Mouse (Mus musculus): ENCODE data around the gene Klhdc3. TPM values are rescaled to one million over a fixed set of nuclear protein-coding genes. Genes with fewer than 3 reads are reported as not detected.

Klhdc3 gene
- total and polyA plus RNA-seq, 2 experiments from 2014 or later = 71.1 to 211 TPM

GRCm38 (mm10) chr17:46702100-46702499 lies 21.4 kb upstream of the Klhdc3 start:
- no peak for TF ChIP-seq CTCF (IDR thresholded peaks at IDR 0.05; ENCODE audit: low read depth)
- Histone ChIP-seq H3K4me2 (ENCODE audit: low read depth) (peak overlapping the region; percentile 5; the same call in 1 of the 2 replicates), H3K36me3 (ENCODE audit: insufficient read depth) (peaks cover 13% of the 10 kb centered on the region), H3K4me1 (ENCODE audit: insufficient read depth) (peaks cover 12% of the 10 kb centered on the region), H3K27me3 (ENCODE audit: insufficient read depth, low read length) (no peaks in the 10 kb centered on the region), H3K4me3 (ENCODE audit: low read depth, low read length) (no peak overlapping the region), H3K9ac (no peak overlapping the region), H3K9me3 (ENCODE audit: low read length) (no peaks in the 10 kb centered on the region), H3K27ac (ENCODE audit: low read depth, low read length) (no peak overlapping the region)
- DNase-seq (no peak), ATAC-seq (no peak)
- 84% methylated on average over 12 of the region's 12 CpGs for WGBS

GRCm38 (mm10) chr17:46701489-46701888 lies 20.8 kb upstream of the Klhdc3 start:
- ATAC-seq (no peak), DNase-seq (no peak)
- TF ChIP-seq CTCF (IDR thresholded peaks at IDR 0.05; ENCODE audit: low read depth) = no peak
- Histone ChIP-seq H3K4me3 (ENCODE audit: low read depth, low read length) (no peak overlapping the region), H3K27me3 (ENCODE audit: insufficient read depth, low read length) (no peaks in the 10 kb centered on the region), H3K27ac (ENCODE audit: low read depth, low read length) (no peak overlapping the region), H3K9me3 (ENCODE audit: low read length) (no peaks in the 10 kb centered on the region), H3K4me2 (ENCODE audit: low read depth) (peak overlapping the region; percentile 5; the same call in 1 of the 2 replicates), H3K36me3 (ENCODE audit: insufficient read depth) (peaks cover 13% of the 10 kb centered on the region), H3K9ac (0 out of 2 replicates have a peak overlapping the region, but pooled peaks have one; percentile 28), H3K4me1 (ENCODE audit: insufficient read depth) (peaks cover 12% of the 10 kb centered on the region)
- 72% methylated on average over 12 of the region's 12 CpGs for WGBS

GRCm38 (mm10) chr17:46699912-46700311 lies 19.2 kb upstream of the Klhdc3 start:
- ATAC-seq (no peak), DNase-seq (no peak)
- no peaks in the 10 kb centered on the region for H3K9me3 ChIP-seq (ENCODE audit: low read length)
- WGBS = 99% methylated on average over 3 of the region's 3 CpGs
- H3K36me3 ChIP-seq (ENCODE audit: insufficient read depth) = peaks cover 13% of the 10 kb centered on the region
- no peaks in the 10 kb centered on the region for H3K27me3 ChIP-seq (ENCODE audit: insufficient read depth, low read length)
- TF ChIP-seq CTCF (IDR thresholded peaks at IDR 0.05; ENCODE audit: low read depth) = no peak
- no peak overlapping the region for H3K4me3 ChIP-seq (ENCODE audit: low read depth, low read length)
- H3K4me1 ChIP-seq (ENCODE audit: insufficient read depth) = peaks cover 12% of the 10 kb centered on the region
- no peak overlapping the region for H3K4me2 ChIP-seq (ENCODE audit: low read depth)
- no peak overlapping the region for H3K27ac ChIP-seq (ENCODE audit: low read depth, low read length)
- H3K9ac ChIP-seq = no peak overlapping the region

GRCm38 (mm10) chr17:46699245-46699644 lies 18.5 kb upstream of the Klhdc3 start:
- Histone ChIP-seq H3K27ac (ENCODE audit: low read depth, low read length) (no peak overlapping the region), H3K27me3 (ENCODE audit: insufficient read depth, low read length) (no peaks in the 10 kb centered on the region), H3K9me3 (ENCODE audit: low read length) (no peaks in the 10 kb centered on the region), H3K4me2 (ENCODE audit: low read depth) (no peak overlapping the region), H3K9ac (no peak overlapping the region), H3K4me3 (ENCODE audit: low read depth, low read length) (no peak overlapping the region), H3K4me1 (ENCODE audit: insufficient read depth) (peaks cover 12% of the 10 kb centered on the region), H3K36me3 (ENCODE audit: insufficient read depth) (peaks cover 13% of the 10 kb centered on the region)
- no peak for TF ChIP-seq CTCF (IDR thresholded peaks at IDR 0.05; ENCODE audit: low read depth)
- WGBS = 90% methylated on average over 5 of the region's 5 CpGs
- ATAC-seq (no peak), DNase-seq (no peak)

GRCm38 (mm10) chr17:46698515-46698914 lies 17.8 kb upstream of the Klhdc3 start:
- no peaks in the 10 kb centered on the region for H3K27me3 ChIP-seq (ENCODE audit: insufficient read depth, low read length)
- no peak overlapping the region for H3K9ac ChIP-seq
- TF ChIP-seq CTCF (IDR thresholded peaks at IDR 0.05; ENCODE audit: low read depth) = no peak
- no peak overlapping the region for H3K4me2 ChIP-seq (ENCODE audit: low read depth)
- no peak overlapping the region for H3K4me3 ChIP-seq (ENCODE audit: low read depth, low read length)
- DNase-seq (no peak), ATAC-seq (no peak)
- H3K27ac ChIP-seq (ENCODE audit: low read depth, low read length) = no peak overlapping the region
- peaks cover 6% of the 10 kb centered on the region for H3K4me1 ChIP-seq (ENCODE audit: insufficient read depth)
- peaks cover 13% of the 10 kb centered on the region for H3K36me3 ChIP-seq (ENCODE audit: insufficient read depth)
- 91% methylated on average over 6 of the region's 6 CpGs for WGBS
- no peaks in the 10 kb centered on the region for H3K9me3 ChIP-seq (ENCODE audit: low read length)

- Histone ChIP-seq H3K27ac (ENCODE audit: low read depth, low read length) (no peak overlapping the region), H3K4me2 (ENCODE audit: low read depth) (no peak overlapping the region), H3K9ac (no peak overlapping the region), H3K27me3 (ENCODE audit: insufficient read depth, low read length) (no peaks in the 10 kb centered on the region), H3K36me3 (ENCODE audit: insufficient read depth) (peaks cover 16% of the 10 kb centered on the region), H3K4me1 (ENCODE audit: insufficient read depth) (no peaks in the 10 kb centered on the region), H3K4me3 (ENCODE audit: low read depth, low read length) (no peak overlapping the region), H3K9me3 (ENCODE audit: low read length) (no peaks in the 10 kb centered on the region)
- TF ChIP-seq CTCF (IDR thresholded peaks at IDR 0.05; ENCODE audit: low read depth) = no peak
- WGBS = 74% methylated on average over 1 of the region's 1 CpGs
- DNase-seq (no peak), ATAC-seq (no peak)
These were observed 13.9 kb upstream of the Klhdc3 start for GRCm38 (mm10) chr17:46694517-46695063.

GRCm38 (mm10) chr17:46691390-46691789 lies 10.7 kb upstream of the Klhdc3 start:
- TF ChIP-seq CTCF (IDR thresholded peaks at IDR 0.05; ENCODE audit: low read depth) = no peak
- H3K27me3 ChIP-seq (ENCODE audit: insufficient read depth, low read length) = no peaks in the 10 kb centered on the region
- peaks cover 14% of the 10 kb centered on the region for H3K36me3 ChIP-seq (ENCODE audit: insufficient read depth)
- DNase-seq (no peak), ATAC-seq (no peak)
- H3K9me3 ChIP-seq (ENCODE audit: low read length) = no peaks in the 10 kb centered on the region
- H3K4me3 ChIP-seq (ENCODE audit: low read depth, low read length) = no peak overlapping the region
- WGBS = 97% methylated on average over 2 of the region's 2 CpGs
- H3K9ac ChIP-seq = no peak overlapping the region
- no peak overlapping the region for H3K27ac ChIP-seq (ENCODE audit: low read depth, low read length)
- H3K4me2 ChIP-seq (ENCODE audit: low read depth) = no peak overlapping the region
- no peaks in the 10 kb centered on the region for H3K4me1 ChIP-seq (ENCODE audit: insufficient read depth)
